Mouse (Mus musculus) embryo, embryonic 10 days (tissue): ENCODE results near the gene Olfr731.

Experiments
- DNase-seq: peaks from one replicate; pipeline ENCODE4 v3.0.0-alpha.2; 2015; ENCODE audit warnings: low spot score

Gene Olfr731

DNA sequence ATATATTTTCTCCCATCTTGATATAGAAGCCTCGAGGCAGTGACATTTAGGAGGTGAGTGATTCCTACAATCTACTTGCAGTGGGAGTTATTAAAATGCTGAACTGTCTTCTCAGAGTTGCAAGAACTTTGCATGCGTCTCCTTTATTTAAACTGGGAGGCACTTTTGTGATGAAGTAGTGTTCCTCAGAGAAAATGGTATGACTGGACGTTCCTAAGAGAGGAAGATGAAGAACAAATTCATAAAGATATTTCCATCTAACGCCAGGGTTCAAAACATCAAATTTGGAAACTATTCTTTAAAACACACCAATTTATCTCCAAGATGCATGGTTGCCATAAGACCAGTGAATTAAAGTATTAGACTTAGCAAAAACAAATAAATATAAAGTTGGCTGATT, at the start of gene Olfr731:
Gene Olfr731 (minus strand): TSS at position 101 of the 400 bp plus-strand sequence.
- DNase-seq = no peak

- no peak for DNase-seq
These were observed 42.4 kb upstream of the Olfr731 start, which contains the start of gene Olfr732 for GRCm38 (mm10) chr14:50284106-50284505. Gene Olfr732 (minus strand): TSS chr14:50284206.

DNA sequence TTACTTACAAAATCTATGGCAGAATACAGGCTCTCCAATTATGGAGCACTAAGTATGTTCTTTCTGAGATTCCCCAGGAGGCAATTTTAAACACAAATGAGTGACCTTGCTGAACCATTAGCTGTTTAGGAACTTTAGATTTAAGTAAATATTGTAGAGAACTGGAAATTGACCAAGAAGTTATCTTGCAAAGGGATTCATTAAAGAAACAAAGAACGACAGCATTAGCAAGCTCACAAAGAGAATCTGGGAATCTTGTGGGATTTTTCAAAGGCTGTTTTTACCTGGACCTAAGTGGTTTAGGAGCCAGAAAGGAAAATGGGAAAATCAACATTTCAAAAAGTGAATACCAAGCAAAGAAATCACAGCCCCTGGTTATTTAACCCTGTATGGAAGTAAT, 53.6 kb downstream of the Olfr731 start, which contains the start of gene Olfr730:
Gene Olfr730 (minus strand): TSS at position 101 of the 400 bp plus-strand sequence.
- no peak for DNase-seq
